ENCODE assay signal across 26 mouse cellular contexts in the genomic region with DNA sequence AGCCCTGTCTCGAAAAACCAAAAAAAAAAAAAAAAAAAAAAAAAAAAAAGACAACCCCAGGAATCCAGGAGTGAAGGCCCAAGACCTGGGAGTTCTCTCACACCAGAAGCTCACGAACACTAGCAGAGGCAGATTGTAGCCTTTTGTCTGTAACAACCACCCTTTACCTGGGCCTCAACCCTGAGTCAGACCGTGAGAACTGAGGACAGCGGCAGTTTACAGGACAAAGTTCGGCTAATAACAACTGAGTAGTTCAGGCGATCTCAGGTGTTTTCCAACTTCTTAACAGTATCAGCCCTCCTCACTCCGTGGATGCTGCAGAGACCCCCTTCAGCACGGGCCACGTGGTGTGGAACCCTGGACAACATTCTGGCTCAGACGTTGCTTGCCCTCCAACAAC. TPM values are rescaled to one million over a fixed set of nuclear protein-coding genes. Genes with fewer than 3 reads are reported as not detected.
DNase-seq lines count a peak whose midpoint lies in the region; ATAC-seq and TF ChIP-seq lines count a peak whose summit lies in the region.
"Had no signal": no experiment of that assay in that cellular context is flagged by ENCODE, and none has a peak within 500 bp of the region (broad histone marks: within the 10 kb centered on the region; RNA-seq: fewer than 3 reads in every experiment).

No protein-coding gene starts in this region.

- TF ChIP-seq CTCF in intestine, postnatal 0 days (IDR thresholded peaks at IDR 0.05; ENCODE audit: low read depth) = no peak
- no peak for TF ChIP-seq CTCF in small intestine, adult 2 months (IDR thresholded peaks at IDR 0.05; ENCODE audit: extremely low read depth, insufficient read length, insufficient replicate concordance, low read depth, low read length)

- H3K9me3 ChIP-seq in intestine, embryonic 15.5 days = no peaks in the 10 kb centered on the region
- no peaks in the 10 kb centered on the region for H3K9me3 ChIP-seq in intestine, postnatal 0 days (ENCODE audit: control insufficient read depth)
- no peaks in the 10 kb centered on the region for H3K9me3 ChIP-seq in kidney, embryonic 14.5 days (ENCODE audit: control insufficient read depth, low read length)
- H3K9me3 ChIP-seq: forebrain, embryonic 10.5 days; heart, embryonic 12.5 days; heart, embryonic 15.5 days; hindbrain, embryonic 13.5 days had no signal

- WGBS in intestine, embryonic 15.5 days = 59% methylated on average over 10 of the region's 10 CpGs
- 33% methylated on average over 10 of the region's 10 CpGs for WGBS in intestine, postnatal 0 days
- WGBS in small intestine, adult 2 months = 39% methylated on average over 10 of the region's 10 CpGs
- 81% methylated on average over 10 of the region's 10 CpGs for WGBS in kidney, embryonic 14.5 days

- H3K27me3 ChIP-seq in intestine, embryonic 15.5 days (replicated peaks) = no peaks in the 10 kb centered on the region
- no peaks in the 10 kb centered on the region for H3K27me3 ChIP-seq in intestine, postnatal 0 days (replicated peaks; ENCODE audit: control insufficient read depth, insufficient read depth, low read length)
- H3K27me3 ChIP-seq in small intestine, adult 2 months (ENCODE audit: control insufficient read depth, insufficient read depth, low read length) = no peaks in the 10 kb centered on the region
- no peaks in the 10 kb centered on the region for H3K27me3 ChIP-seq in kidney, embryonic 14.5 days (ENCODE audit: control insufficient read depth, insufficient read depth, low read length)
- H3K27me3 ChIP-seq: heart, embryonic 12.5 days; heart, embryonic 15.5 days; hindbrain, embryonic 13.5 days had no signal

- no peak overlapping the region for H3K4me3 ChIP-seq in intestine, embryonic 15.5 days (replicated peaks)
- no peak overlapping the region for H3K4me3 ChIP-seq in intestine, postnatal 0 days (ENCODE audit: low read depth, low read length)
- H3K4me3 ChIP-seq in small intestine, adult 2 months (ENCODE audit: low read depth, low read length) = peak overlapping the region; percentile 12
- H3K4me3 ChIP-seq in kidney, embryonic 14.5 days (ENCODE audit: low read length) = no peak overlapping the region
- H3K4me3 ChIP-seq: forebrain, embryonic 10.5 days; gastrocnemius, adult 2 months; heart, embryonic 12.5 days; heart, embryonic 15.5 days; hindbrain, embryonic 13.5 days had no signal

- no peak for TF ChIP-seq POLR2A in small intestine, adult 2 months (IDR thresholded peaks at IDR 0.05; ENCODE audit: low read depth, low read length)

- peak; percentile 59 for ATAC-seq in intestine, embryonic 15.5 days
- ATAC-seq in intestine, postnatal 0 days = peak; percentile 61
- ATAC-seq in kidney, embryonic 14.5 days (ENCODE audit: low FRiP score, low TSS enrichment) = no peak
- ATAC-seq: activated CD4-positive, CD25-positive, alpha-beta regulatory T cell, adult 4 months; CD4-positive, CD25-positive, alpha-beta regulatory T cell, adult 4 months; forebrain, postnatal 0 days; hindbrain, embryonic 16.5 days had no signal

- H3K36me3 ChIP-seq in intestine, embryonic 15.5 days = no peaks in the 10 kb centered on the region
- no peaks in the 10 kb centered on the region for H3K36me3 ChIP-seq in intestine, postnatal 0 days (ENCODE audit: control insufficient read depth, insufficient read depth)
- H3K36me3 ChIP-seq in small intestine, adult 2 months (ENCODE audit: control insufficient read depth, insufficient read depth, low read length) = no peaks in the 10 kb centered on the region
- H3K36me3 ChIP-seq in kidney, embryonic 14.5 days (ENCODE audit: control insufficient read depth, insufficient read depth, low read length) = no peaks in the 10 kb centered on the region
- H3K36me3 ChIP-seq: forebrain, embryonic 10.5 days; heart, embryonic 12.5 days; heart, embryonic 15.5 days; hindbrain, embryonic 13.5 days had no signal

- H3K4me2 ChIP-seq in intestine, embryonic 15.5 days (replicated peaks) = peak overlapping the region; percentile 41; the same call in 1 of the 2 replicates
- peak overlapping the region; percentile 44 for H3K4me2 ChIP-seq in intestine, postnatal 0 days (replicated peaks; ENCODE audit: low read depth)
- H3K4me2 ChIP-seq in kidney, embryonic 14.5 days (replicated peaks; ENCODE audit: low read depth, low read length) = no peak overlapping the region
- H3K4me2 ChIP-seq: heart, embryonic 12.5 days; heart, embryonic 15.5 days; hindbrain, embryonic 13.5 days had no signal

- H3K4me1 ChIP-seq in intestine, embryonic 15.5 days (replicated peaks) = peaks cover 34% of the 10 kb centered on the region
- H3K4me1 ChIP-seq in intestine, postnatal 0 days (replicated peaks; ENCODE audit: control insufficient read depth, insufficient read depth, low read length) = 0 out of 2 replicates have a peak, but pooled peaks cover 7% of the 10 kb centered on the region
- H3K4me1 ChIP-seq in small intestine, adult 2 months (ENCODE audit: control insufficient read depth, insufficient read depth, insufficient read length, low read length) = peaks cover 41% of the 10 kb centered on the region
- H3K4me1 ChIP-seq in kidney, embryonic 14.5 days (ENCODE audit: control insufficient read depth, insufficient read depth, low read length) = no peaks in the 10 kb centered on the region
- H3K4me1 ChIP-seq: heart, embryonic 15.5 days had no signal

- H3K27ac ChIP-seq in intestine, embryonic 15.5 days = peak overlapping the region; percentile 91
- peak overlapping the region; percentile 93 for H3K27ac ChIP-seq in intestine, postnatal 0 days (ENCODE audit: low read depth, low read length)
- H3K27ac ChIP-seq in small intestine, adult 2 months (ENCODE audit: insufficient read depth, low read depth, low read length) = peak overlapping the region; percentile 95
- H3K27ac ChIP-seq in kidney, embryonic 14.5 days (ENCODE audit: low read depth, low read length) = no peak overlapping the region
- H3K27ac ChIP-seq: gastrocnemius, adult 2 months; heart, embryonic 15.5 days had no signal

- peak overlapping the region; percentile 13; the same call in 1 of the 2 replicates for H3K9ac ChIP-seq in intestine, embryonic 15.5 days
- H3K9ac ChIP-seq in intestine, postnatal 0 days (ENCODE audit: low read depth, low read length) = 0 out of 2 replicates have a peak overlapping the region, but pooled peaks have one; percentile 11
- H3K9ac ChIP-seq in kidney, embryonic 14.5 days (ENCODE audit: low read depth, low read length) = no peak overlapping the region
- H3K9ac ChIP-seq: forebrain, postnatal 0 days; heart, embryonic 12.5 days; heart, embryonic 15.5 days; hindbrain, embryonic 13.5 days had no signal

- no peak for DNase-seq in ovary, adult 18-20 months (ENCODE audit: low spot score)
- no peak for DNase-seq in heart, postnatal 4 days
- DNase-seq: adrenal gland, adult 8-10 months; adrenal gland, postnatal 25 days; cerebellum, adult 11-12 months; cerebellum, adult 8-10 months; cerebellum, postnatal 10 days; cerebellum, postnatal 36 days; embryo, embryonic 11 days; forebrain, postnatal 0 days; gastrocnemius, adult 2 months; gastrocnemius, postnatal 14 days; heart, adult 18-20 months; heart, postnatal 10 days; heart, postnatal 36 days had no signal

RNA-seq across cellular contexts. Expression of a gene that starts 10.0 kb away (rescaled TPM):
- polyA plus RNA-seq in intestine, embryonic 15.5 days (2015; fragmentation: Nextera tagmentation; extraction: Ambion mirVana) = 545 and 612 TPM in 2 replicates
- 676 and 681 TPM in 2 replicates for polyA plus RNA-seq in intestine, postnatal 0 days (2015; fragmentation: Nextera tagmentation; extraction: Ambion mirVana)
- 327 and 537 TPM in 2 replicates for polyA plus RNA-seq in small intestine, adult 2 months (2012; rRNA removed)
- 370 and 400 TPM in 2 replicates for polyA plus RNA-seq in kidney, embryonic 14.5 days (2014; fragmentation: Nextera tagmentation; extraction: Ambion mirVana)
- 10 to 100 TPM; 58.5 to 58.8 TPM for total RNA-seq in heart, postnatal 4 days (2021)

RNA-seq across cellular contexts. Expression of a gene that starts 18.9 kb away (rescaled TPM):
- polyA plus RNA-seq in intestine, embryonic 15.5 days (2015; fragmentation: Nextera tagmentation; extraction: Ambion mirVana) = 40.3 and 41.8 TPM in 2 replicates
- 13.3 and 14.0 TPM in 2 replicates for polyA plus RNA-seq in intestine, postnatal 0 days (2015; fragmentation: Nextera tagmentation; extraction: Ambion mirVana)
- polyA plus RNA-seq in small intestine, adult 2 months (2012; rRNA removed) = 26.8 and 64.8 TPM in 2 replicates
- polyA plus RNA-seq in kidney, embryonic 14.5 days (2014; fragmentation: Nextera tagmentation; extraction: Ambion mirVana) = 42.7 and 48.5 TPM in 2 replicates
- 10 to 100 TPM; 36.5 to 38.2 TPM for total RNA-seq in heart, postnatal 4 days (2021)

RNA-seq across cellular contexts. Expression of a gene that starts 24.5 kb away (rescaled TPM):
- 17.1 and 18.8 TPM in 2 replicates for polyA plus RNA-seq in intestine, embryonic 15.5 days (2015; fragmentation: Nextera tagmentation; extraction: Ambion mirVana)
- 58.1 and 59.0 TPM in 2 replicates for polyA plus RNA-seq in intestine, postnatal 0 days (2015; fragmentation: Nextera tagmentation; extraction: Ambion mirVana)
- polyA plus RNA-seq in small intestine, adult 2 months (2012; rRNA removed) = 9.7 and 20.4 TPM in 2 replicates
- polyA plus RNA-seq in kidney, embryonic 14.5 days (2014; fragmentation: Nextera tagmentation; extraction: Ambion mirVana) = 10.6 and 14.7 TPM in 2 replicates
- 10 to 100 TPM in 1 of 2 experiments, 1 to 10 TPM in 1; 9.2 to 10.6 TPM for total RNA-seq in heart, postnatal 4 days (2021)

RNA-seq across cellular contexts. Expression of a gene that starts 24.7 kb away (rescaled TPM):
- 58.0 and 76.0 TPM in 2 replicates for polyA plus RNA-seq in intestine, embryonic 15.5 days (2015; fragmentation: Nextera tagmentation; extraction: Ambion mirVana)
- polyA plus RNA-seq in intestine, postnatal 0 days (2015; fragmentation: Nextera tagmentation; extraction: Ambion mirVana) = 136 and 144 TPM in 2 replicates
- 59.9 and 161 TPM in 2 replicates for polyA plus RNA-seq in small intestine, adult 2 months (2012; rRNA removed)
- 59.8 and 74.9 TPM in 2 replicates for polyA plus RNA-seq in kidney, embryonic 14.5 days (2014; fragmentation: Nextera tagmentation; extraction: Ambion mirVana)
- total RNA-seq in heart, postnatal 4 days (2021) = 10 to 100 TPM; 48.7 to 56.3 TPM

RNA-seq across cellular contexts. Expression of a gene that starts 35.6 kb away (rescaled TPM):
- polyA plus RNA-seq in intestine, embryonic 15.5 days (2015; fragmentation: Nextera tagmentation; extraction: Ambion mirVana) = 10.8 and 12.2 TPM in 2 replicates
- polyA plus RNA-seq in intestine, postnatal 0 days (2015; fragmentation: Nextera tagmentation; extraction: Ambion mirVana) = 4.4 and 7.3 TPM in 2 replicates
- 29.5 and 36.4 TPM in 2 replicates for polyA plus RNA-seq in small intestine, adult 2 months (2012; rRNA removed)
- 16.5 and 17.9 TPM in 2 replicates for polyA plus RNA-seq in kidney, embryonic 14.5 days (2014; fragmentation: Nextera tagmentation; extraction: Ambion mirVana)
- 10 to 100 TPM; 53.7 to 55.4 TPM for total RNA-seq in heart, postnatal 4 days (2021)
